Mouse (Mus musculus) stomach, embryonic 16.5 days (tissue): ENCODE measurements at regions not wholly inside any gene's neighbourhood (a gene's known extent, or its start where the extent isn't known, plus 50 kb on each side); places are given as distances from the start of the nearest gene placed in this dataset.

ENCODE experiments used
- ATAC-seq: fragments of 200-750 bp; cut with Nextera tagmentation; 2 replicates; pipeline ENCODE4 v1.8.0; 2017; ENCODE audit warnings: moderate number of reproducible peaks, moderate TSS enrichment; ENCODE audit not compliant: insufficient read depth, low FRiP score
- H3K27ac ChIP-seq: fragments of 300-500 bp; sonication (generic); 2 replicates; pipeline ENCODE4 v1.5.1; 2014; ENCODE audit warnings: low read length
- H3K27me3 ChIP-seq: fragments of 300-500 bp; sonication (generic); 2 replicates; pipeline ENCODE4 v1.6.1; 2014; ENCODE audit warnings: low read length, control low read depth, mixed read lengths; ENCODE audit not compliant: control insufficient read depth, insufficient read depth
- H3K36me3 ChIP-seq: fragments of 300-500 bp; sonication (generic); 2 replicates; pipeline ENCODE4 v1.6.1; 2014; ENCODE audit warnings: low read length; ENCODE audit not compliant: control insufficient read depth, insufficient read depth
- H3K4me1 ChIP-seq: fragments of 300-500 bp; sonication (generic); 2 replicates; pipeline ENCODE4 v1.6.1; 2014; ENCODE audit warnings: low read length, control low read depth, mixed read lengths; ENCODE audit not compliant: control insufficient read depth, insufficient read depth
- H3K4me2 ChIP-seq: fragments of 300-500 bp; sonication (generic); 2 replicates; pipeline ENCODE4 v1.6.1; 2014; ENCODE audit warnings: low read depth, low read length, mixed read lengths
- H3K4me3 ChIP-seq: fragments of 300-500 bp; sonication (generic); replicated peaks from 2 replicates; pipeline ENCODE4 v1.5.1; 2014; ENCODE audit warnings: mild to moderate bottlenecking, low read length
- H3K9ac ChIP-seq: fragments of 300-500 bp; sonication (generic); 2 replicates; pipeline ENCODE4 v1.6.1; 2014; ENCODE audit warnings: low read length
- H3K9me3 ChIP-seq: fragments of 300-500 bp; sonication (generic); replicated peaks from 2 replicates; pipeline ENCODE4 v1.6.1; 2016; ENCODE audit warnings: low read length, control low read depth; ENCODE audit not compliant: control insufficient read depth
- WGBS: fragments of 180-500 bp; shearing (Covaris S2); extraction: QIAGEN DNeasy Blood & Tissue Kit; methylation state at CpG from one replicate; pipeline ENCODE4 v1.1.7; 2014; 5-methylcytosine and 5-hydroxymethylcytosine counted together

- Histone ChIP-seq H3K9ac (no peak overlapping the region), H3K9me3 (no peaks in the 10 kb centered on the region), H3K27me3 (no peaks in the 10 kb centered on the region), H3K4me3 (no peak overlapping the region), H3K36me3 (no peaks in the 10 kb centered on the region), H3K4me2 (no peak overlapping the region), H3K4me1 (0 out of 2 replicates have a peak, but pooled peaks cover 3% of the 10 kb centered on the region), H3K27ac (no peak overlapping the region)
- no peak for ATAC-seq
- 81% methylated on average over 9 of the region's 9 CpGs for WGBS
These were observed 167.5 kb downstream of the Faxc start for GRCm38 (mm10) chr4:22098605-22099004.

- Histone ChIP-seq H3K36me3 (no peaks in the 10 kb centered on the region), H3K9me3 (no peaks in the 10 kb centered on the region), H3K4me3 (no peak overlapping the region), H3K9ac (no peak overlapping the region), H3K27ac (no peak overlapping the region), H3K4me2 (no peak overlapping the region), H3K27me3 (no peaks in the 10 kb centered on the region), H3K4me1 (no peaks in the 10 kb centered on the region)
- 78% methylated on average over 5 of the region's 5 CpGs for WGBS
- no peak for ATAC-seq
These were observed 171.3 kb downstream of the Faxc start for GRCm38 (mm10) chr4:22102478-22102877.

- Histone ChIP-seq H3K36me3 (no peaks in the 10 kb centered on the region), H3K9ac (no peak overlapping the region), H3K4me2 (no peak overlapping the region), H3K4me1 (no peaks in the 10 kb centered on the region), H3K4me3 (no peak overlapping the region), H3K9me3 (no peaks in the 10 kb centered on the region), H3K27ac (no peak overlapping the region), H3K27me3 (no peaks in the 10 kb centered on the region)
- no peak for ATAC-seq
- 82% methylated on average over 8 of the region's 8 CpGs for WGBS
These were observed 172.0 kb downstream of the Faxc start for GRCm38 (mm10) chr4:22103001-22103587.

- ATAC-seq, result no peak
- H3K9me3 ChIP-seq, result no peaks in the 10 kb centered on the region
- H3K27me3 ChIP-seq, result no peaks in the 10 kb centered on the region
- no peak overlapping the region for H3K9ac ChIP-seq
- WGBS, result 73% methylated on average over 9 of the region's 9 CpGs
- no peak overlapping the region for H3K4me2 ChIP-seq
- no peaks in the 10 kb centered on the region for H3K4me1 ChIP-seq
- no peak overlapping the region for H3K27ac ChIP-seq
- H3K4me3 ChIP-seq, result no peak overlapping the region
- H3K36me3 ChIP-seq, result no peaks in the 10 kb centered on the region
These were observed 175.8 kb downstream of the Faxc start for GRCm38 (mm10) chr4:22106883-22107282.

GRCm38 (mm10) chr4:22109410-22109809, 178.3 kb downstream of the Faxc start:
- no peaks in the 10 kb centered on the region for H3K36me3 ChIP-seq
- H3K27ac ChIP-seq, result no peak overlapping the region
- 44% methylated on average over 6 of the region's 6 CpGs for WGBS
- H3K9me3 ChIP-seq, result no peaks in the 10 kb centered on the region
- no peak for ATAC-seq
- no peaks in the 10 kb centered on the region for H3K4me1 ChIP-seq
- H3K9ac ChIP-seq, result no peak overlapping the region
- H3K27me3 ChIP-seq, result no peaks in the 10 kb centered on the region
- H3K4me2 ChIP-seq, result no peak overlapping the region
- no peak overlapping the region for H3K4me3 ChIP-seq

- no peak overlapping the region for H3K27ac ChIP-seq
- 37% methylated on average over 8 of the region's 8 CpGs for WGBS
- ATAC-seq, result no peak
These were observed 179.3 kb downstream of the Faxc start for GRCm38 (mm10) chr4:22110400-22110799.

GRCm38 (mm10) chr4:22112209-22112608, 181.1 kb downstream of the Faxc start:
- WGBS, result 58% methylated on average over 5 of the region's 5 CpGs
- H3K4me3 ChIP-seq, result no peak overlapping the region
- H3K4me2 ChIP-seq, result no peak overlapping the region
- H3K36me3 ChIP-seq, result no peaks in the 10 kb centered on the region
- no peaks in the 10 kb centered on the region for H3K9me3 ChIP-seq
- no peaks in the 10 kb centered on the region for H3K27me3 ChIP-seq
- no peak overlapping the region for H3K9ac ChIP-seq
- ATAC-seq, result no peak
- H3K4me1 ChIP-seq, result no peaks in the 10 kb centered on the region
- H3K27ac ChIP-seq, result no peak overlapping the region

More at GRCm38 (mm10) chr4:22110400-22110799, 179.3 kb downstream of the Faxc start:
- no peak overlapping the region for H3K4me3 ChIP-seq
- H3K9ac ChIP-seq, result no peak overlapping the region
- H3K36me3 ChIP-seq, result no peaks in the 10 kb centered on the region
- no peaks in the 10 kb centered on the region for H3K4me1 ChIP-seq
- no peaks in the 10 kb centered on the region for H3K27me3 ChIP-seq
- H3K9me3 ChIP-seq, result no peaks in the 10 kb centered on the region
- H3K4me2 ChIP-seq, result no peak overlapping the region

- H3K9ac ChIP-seq, result no peak overlapping the region
- no peaks in the 10 kb centered on the region for H3K4me1 ChIP-seq
- no peaks in the 10 kb centered on the region for H3K9me3 ChIP-seq
- no peaks in the 10 kb centered on the region for H3K36me3 ChIP-seq
- no peak overlapping the region for H3K4me2 ChIP-seq
- no peak overlapping the region for H3K4me3 ChIP-seq
- no peak for ATAC-seq
- H3K27ac ChIP-seq, result no peak overlapping the region
- no peaks in the 10 kb centered on the region for H3K27me3 ChIP-seq
These were observed 183.3 kb downstream of the Faxc start for GRCm38 (mm10) chr4:22114451-22114850.

GRCm38 (mm10) chr4:22119877-22120276, 188.7 kb downstream of the Faxc start:
- H3K4me3 ChIP-seq, result no peak overlapping the region
- no peak overlapping the region for H3K4me2 ChIP-seq
- no peak for ATAC-seq
- H3K27me3 ChIP-seq, result no peaks in the 10 kb centered on the region
- WGBS, result 45% methylated on average over 3 of the region's 3 CpGs
- no peak overlapping the region for H3K9ac ChIP-seq
- no peaks in the 10 kb centered on the region for H3K9me3 ChIP-seq
- 0 out of 2 replicates have a peak, but pooled peaks cover 2% of the 10 kb centered on the region for H3K4me1 ChIP-seq
- H3K36me3 ChIP-seq, result no peaks in the 10 kb centered on the region
- no peak overlapping the region for H3K27ac ChIP-seq
